Mouse (Mus musculus) lung, postnatal 4 days (tissue): ENCODE data around the gene Parvg.

ENCODE experiments used
- DNase-seq, 2 experiments: peaks; one replicate each; pipeline ENCODE4 v3.0.0; 2021

Gene Parvg

DNA sequence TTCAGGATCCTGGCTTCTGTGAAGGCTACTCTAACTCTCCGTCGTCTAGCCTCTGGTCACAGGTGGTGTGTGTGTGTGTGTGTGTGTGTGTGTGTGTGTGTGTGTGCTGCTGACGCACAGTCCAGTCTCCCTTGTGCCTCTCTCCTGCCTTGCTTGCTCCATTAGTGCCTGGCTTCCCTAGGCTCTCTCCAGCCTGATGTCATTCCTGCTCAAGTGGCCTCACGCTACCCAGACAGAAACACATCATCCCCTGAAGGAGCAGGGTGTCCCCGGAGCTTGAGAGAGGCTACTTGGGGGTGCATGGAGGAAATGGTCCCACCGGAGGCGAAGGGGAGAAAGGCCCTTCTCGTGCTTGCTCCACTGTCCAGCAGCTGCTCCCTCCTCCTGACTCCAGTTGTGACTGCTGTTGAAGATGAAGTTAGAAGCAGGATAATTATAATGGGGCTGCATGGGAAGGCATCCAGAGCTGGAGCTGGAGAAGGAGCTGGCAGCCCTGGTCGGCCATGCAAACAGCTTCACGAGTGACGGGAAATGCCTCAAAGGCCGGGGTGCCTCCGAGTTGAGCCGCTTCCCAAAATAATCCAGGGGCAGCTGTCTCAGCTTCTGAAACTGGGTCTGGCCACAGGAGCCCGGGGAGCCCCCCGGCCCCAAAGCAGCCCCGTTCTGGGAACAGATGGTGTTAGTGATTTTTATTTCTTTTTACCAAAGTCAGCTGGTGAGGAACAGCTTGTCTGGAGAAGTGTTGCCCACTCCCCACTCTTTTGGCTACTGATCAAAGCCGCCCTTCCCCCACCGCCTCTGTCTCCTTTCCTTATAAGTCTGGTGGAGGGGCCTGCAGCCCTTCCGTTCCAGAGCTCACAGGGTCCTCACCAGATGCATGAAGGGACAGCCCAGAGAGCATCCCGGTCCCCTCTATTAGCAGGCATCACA is 28.4 kb downstream of the Parvg start:
- peak; percentile 30 to 60 for DNase-seq

GRCm38 (mm10) chr15:84355081-84355480 is 31.3 kb downstream of the Parvg start:
- no peak for DNase-seq

DNA sequence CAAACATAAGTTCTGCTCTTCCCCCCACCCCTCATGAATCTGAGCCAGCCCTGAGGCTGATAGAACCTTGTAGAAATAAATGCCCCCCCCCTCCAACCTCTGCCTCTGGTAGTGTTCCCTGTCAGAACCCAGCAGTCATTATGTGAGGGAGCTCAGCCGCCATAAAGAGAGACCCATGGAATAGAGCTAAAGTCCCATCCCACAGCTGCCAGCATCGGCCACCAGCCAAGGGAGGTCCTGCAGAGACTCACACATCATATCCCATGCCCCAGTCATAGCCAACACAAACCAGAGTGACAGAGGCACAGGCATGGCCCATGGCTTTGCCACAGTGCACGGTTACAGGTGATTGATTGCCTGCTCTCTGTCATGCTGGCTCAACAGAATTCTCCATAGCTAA is 40.9 kb downstream of the Parvg start:
- DNase-seq, result no peak

- no peak for DNase-seq
Measured at GRCm38 (mm10) chr15:84365675-84366381, 42.0 kb downstream of the Parvg start.

GRCm38 (mm10) chr15:84366574-84366989 is 42.8 kb downstream of the Parvg start:
- DNase-seq, result no peak

- no peak for DNase-seq
Measured at GRCm38 (mm10) chr15:84367402-84367801, 43.6 kb downstream of the Parvg start.

DNA sequence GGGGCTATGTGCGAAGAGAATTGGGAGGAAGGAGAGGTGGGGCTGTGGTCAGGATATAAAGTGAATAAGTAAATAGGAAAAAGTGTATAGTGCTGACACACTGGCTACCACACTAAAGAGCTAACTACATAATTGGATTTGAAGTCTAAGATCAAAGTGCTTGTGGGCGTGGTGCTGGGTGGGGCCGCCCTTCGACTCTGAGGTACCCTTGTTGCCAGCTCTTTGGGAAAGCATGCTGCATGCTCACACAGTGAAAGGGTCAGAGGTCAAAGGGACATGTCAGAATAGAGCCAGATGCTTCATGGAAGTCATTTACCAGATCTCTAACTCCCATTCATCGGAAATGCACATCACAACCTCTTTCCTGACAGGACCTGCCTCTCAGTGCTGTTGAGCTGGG is 49.0 kb downstream of the Parvg start:
- DNase-seq, result no peak

GRCm38 (mm10) chr15:84378734-84379133 is 54.9 kb downstream of the Parvg start:
- no peak for DNase-seq

DNA sequence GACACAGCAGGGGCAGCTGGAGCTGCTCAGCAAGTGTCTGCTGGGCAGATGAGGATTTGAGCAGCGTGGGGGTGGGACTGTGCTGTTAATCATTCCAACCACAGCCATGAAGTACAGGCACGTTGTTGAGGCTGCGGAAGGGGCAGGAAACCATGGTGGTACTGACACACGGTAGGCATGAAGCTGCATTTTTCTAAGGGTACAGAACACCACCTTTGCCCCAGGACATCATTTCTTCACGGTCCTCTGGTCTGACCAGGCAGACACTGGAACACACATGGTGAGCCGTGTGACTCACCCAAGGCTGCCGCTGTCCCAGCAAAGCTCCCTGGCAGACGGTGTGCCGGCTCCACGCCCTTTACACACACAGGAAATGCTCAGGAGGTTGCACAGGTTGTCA is 56.4 kb downstream of the Parvg start:
- no peak for DNase-seq

DNA sequence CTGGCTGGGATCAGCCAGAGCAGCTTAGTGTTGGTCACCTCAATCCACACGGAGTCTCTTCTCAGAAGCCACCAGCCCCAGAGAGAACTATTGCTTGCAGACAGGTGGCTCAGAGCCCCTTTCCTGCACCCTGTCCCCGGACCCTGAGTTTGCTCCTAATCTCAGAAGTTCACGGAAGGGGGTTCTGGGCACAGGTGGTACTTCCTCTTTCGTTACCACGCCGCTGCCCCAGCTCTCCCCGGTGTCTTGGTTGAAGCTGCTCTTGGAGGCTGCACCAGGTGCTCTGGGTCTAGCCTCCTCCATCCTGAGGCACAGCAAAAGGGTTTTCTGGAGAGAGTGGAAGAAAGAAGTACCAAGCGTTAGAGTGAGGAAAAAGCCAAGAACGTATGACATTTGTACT is 60.2 kb downstream of the Parvg start:
- DNase-seq, result no peak

DNA sequence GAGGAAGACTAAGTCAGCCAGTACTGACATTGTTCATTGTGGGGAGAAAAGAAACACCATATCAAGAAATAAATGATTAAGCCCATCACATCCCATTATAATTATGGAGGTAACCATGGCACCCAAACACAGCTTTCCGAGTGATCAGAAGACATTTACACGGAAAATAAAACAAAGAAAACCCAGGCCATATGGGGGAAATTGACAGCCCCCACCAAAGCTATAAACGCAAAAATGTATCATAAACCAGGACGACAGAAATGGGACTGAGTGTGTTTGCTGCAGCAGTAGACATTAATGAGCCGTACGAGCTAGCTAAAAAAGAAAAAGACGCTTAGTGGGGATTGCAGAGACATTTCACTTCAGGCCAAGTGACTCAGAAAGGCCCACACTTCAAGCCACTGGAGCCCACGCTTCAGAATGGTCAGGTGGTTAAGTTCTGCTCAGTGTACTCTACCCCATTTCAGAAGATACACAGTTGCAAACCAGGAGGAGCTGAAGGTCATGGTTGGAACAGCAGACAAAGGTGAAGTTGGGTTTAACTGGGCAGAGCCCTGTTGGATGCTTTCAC is 62.3 kb downstream of the Parvg start:
- DNase-seq, result no peak

- DNase-seq, result no peak
Measured at GRCm38 (mm10) chr15:84388698-84389131, 64.9 kb downstream of the Parvg start.

GRCm38 (mm10) chr15:84392131-84392530 is 68.3 kb downstream of the Parvg start:
- no peak for DNase-seq
